Comparison of ENCODE assay signal across 23 mouse cellular contexts in genomic region chr12:31707531-31707930, GRCm38 (mm10). TPM values are rescaled to one million over a fixed set of nuclear protein-coding genes. Genes with fewer than 3 reads are reported as not detected.
DNase-seq lines count a peak whose midpoint lies in the region; ATAC-seq and TF ChIP-seq lines count a peak whose summit lies in the region.
"Had no signal": no experiment of that assay in that cellular context is flagged by ENCODE, and none has a peak within 500 bp of the region (broad histone marks: within the 10 kb centered on the region; RNA-seq: fewer than 3 reads in every experiment).

No protein-coding gene starts in this region.

- no peaks in the 10 kb centered on the region for H3K79me2 ChIP-seq in heart, adult 2 months (replicated peaks; ENCODE audit: control insufficient read depth, insufficient read depth, low read length)

- no peak for TF ChIP-seq EP300 in heart, adult 2 months (IDR thresholded peaks at IDR 0.05; ENCODE audit: insufficient read depth, low read depth, low read length)

- intact Hi-C loops in heart, adult 2 months (cut with DNase I) = no loop called here
- intact Hi-C loops in heart, postnatal 25 days (cut with DNase I) = no loop called here

- TF ChIP-seq CTCF in heart, adult 2 months (IDR thresholded peaks at IDR 0.05) = no peak

- peaks cover 9% of the 10 kb centered on the region for H3K36me3 ChIP-seq in heart, adult 2 months (ENCODE audit: control insufficient read depth, insufficient read depth, low read length)
- peaks cover 13% of the 10 kb centered on the region for H3K36me3 ChIP-seq in heart, embryonic 14.5 days (ENCODE audit: control insufficient read depth, insufficient read depth, low read length)
- no peaks in the 10 kb centered on the region for H3K36me3 ChIP-seq in intestine, embryonic 14.5 days (ENCODE audit: control insufficient read depth, insufficient read depth, low read length)
- H3K36me3 ChIP-seq in intestine, embryonic 16.5 days (ENCODE audit: control insufficient read depth, insufficient read depth, low read length) = no peaks in the 10 kb centered on the region
- H3K36me3 ChIP-seq: forebrain, embryonic 12.5 days; hindbrain, embryonic 10.5 days had no signal

- no peak overlapping the region for H3K9ac ChIP-seq in heart, adult 2 months (ENCODE audit: low read depth, low read length)
- peak overlapping the region; percentile 6; the same call in 1 of the 2 replicates for H3K9ac ChIP-seq in heart, embryonic 14.5 days (ENCODE audit: low read length)
- no peak overlapping the region for H3K9ac ChIP-seq in intestine, embryonic 14.5 days (ENCODE audit: low read length)
- no peak overlapping the region for H3K9ac ChIP-seq in intestine, embryonic 16.5 days (ENCODE audit: low read depth, low read length)
- H3K9ac ChIP-seq: forebrain, embryonic 12.5 days; hindbrain, embryonic 14.5 days had no signal

- H3K27ac ChIP-seq in heart, adult 2 months = peak overlapping the region; percentile 49
- peak overlapping the region in 1 of 2 experiments; percentile 51; a peak in 3 of 4 replicates for H3K27ac ChIP-seq in heart, embryonic 14.5 days (replicated peaks in 1 of 2; ENCODE audit: control insufficient read depth in 1 of 2, insufficient read depth in 1 of 2, low read depth in 2 of 2, low read length in 2 of 2)
- 0 out of 2 replicates have a peak overlapping the region, but pooled peaks have one; percentile 6 for H3K27ac ChIP-seq in intestine, embryonic 14.5 days (ENCODE audit: low read depth)
- no peak overlapping the region for H3K27ac ChIP-seq in intestine, embryonic 16.5 days (ENCODE audit: low read length)
- H3K27ac ChIP-seq: forebrain, embryonic 12.5 days; gastrocnemius, adult 2 months; hindbrain, embryonic 10.5 days; hindbrain, embryonic 14.5 days had no signal

- H3K4me2 ChIP-seq in heart, embryonic 14.5 days (ENCODE audit: low read length) = peak overlapping the region; percentile 45; the same call in 1 of the 2 replicates
- H3K4me2 ChIP-seq in intestine, embryonic 14.5 days (ENCODE audit: low read length) = no peak overlapping the region
- H3K4me2 ChIP-seq in intestine, embryonic 16.5 days (ENCODE audit: low read depth, low read length) = no peak overlapping the region
- H3K4me2 ChIP-seq: forebrain, embryonic 12.5 days; hindbrain, embryonic 14.5 days had no signal

- no peak overlapping the region for H3K4me3 ChIP-seq in heart, adult 2 months
- H3K4me3 ChIP-seq in heart, embryonic 14.5 days (ENCODE audit: control insufficient read depth in 1 of 2, insufficient read depth in 1 of 2, low read depth in 1 of 2, low read length in 2 of 2) = no peak overlapping the region
- H3K4me3 ChIP-seq in intestine, embryonic 14.5 days (ENCODE audit: low read depth, low read length) = no peak overlapping the region
- H3K4me3 ChIP-seq in intestine, embryonic 16.5 days (ENCODE audit: low read length) = no peak overlapping the region
- H3K4me3 ChIP-seq: forebrain, embryonic 12.5 days; gastrocnemius, adult 2 months; hindbrain, embryonic 10.5 days had no signal

- H3K9me3 ChIP-seq in heart, embryonic 14.5 days (ENCODE audit: control insufficient read depth, low read length) = no peaks in the 10 kb centered on the region
- no peaks in the 10 kb centered on the region for H3K9me3 ChIP-seq in intestine, embryonic 14.5 days (ENCODE audit: control insufficient read depth, low read length)
- no peaks in the 10 kb centered on the region for H3K9me3 ChIP-seq in intestine, embryonic 16.5 days (ENCODE audit: control insufficient read depth, low read length)
- H3K9me3 ChIP-seq: forebrain, embryonic 12.5 days; hindbrain, embryonic 10.5 days had no signal

- DNase-seq in heart, adult 2 months = no peak
- no peak for DNase-seq in heart, postnatal 4 days
- DNase-seq in heart, postnatal 25 days (ENCODE audit: low spot score) = no peak
- DNase-seq in intestine, embryonic 14.5 days (ENCODE audit: low spot score) = no peak
- peak; percentile 11 for DNase-seq in 3T3-L1 (ENCODE audit: low read depth, low spot score)
- no peak for DNase-seq in frontal cortex, postnatal 36 days (ENCODE audit: low spot score in 2 of 2)
- DNase-seq: adrenal gland, postnatal 14 days; cerebellum, adult 11-12 months; cerebellum, adult 9-11 months; cerebellum, postnatal 36 days; gastrocnemius, adult 2 months; gastrocnemius, postnatal 25 days; kidney, adult 8-10 months had no signal

- H3K27me3 ChIP-seq in heart, adult 2 months (ENCODE audit: control insufficient read depth, insufficient read depth, low read length) = no peaks in the 10 kb centered on the region
- H3K27me3 ChIP-seq in heart, embryonic 14.5 days (ENCODE audit: control insufficient read depth, insufficient read depth, low read length) = no peaks in the 10 kb centered on the region
- no peaks in the 10 kb centered on the region for H3K27me3 ChIP-seq in intestine, embryonic 14.5 days (replicated peaks; ENCODE audit: control insufficient read depth, insufficient read depth, low read length)
- no peaks in the 10 kb centered on the region for H3K27me3 ChIP-seq in intestine, embryonic 16.5 days (replicated peaks; ENCODE audit: control insufficient read depth, insufficient read depth, low read length)
- H3K27me3 ChIP-seq: CH12.LX; forebrain, embryonic 12.5 days; Patski had no signal

- WGBS in heart, adult 2 months = 50% methylated on average over 1 of the region's 1 CpGs
- WGBS in heart, embryonic 14.5 days = 15% methylated on average over 1 of the region's 1 CpGs
- 24% methylated on average over 1 of the region's 1 CpGs for WGBS in intestine, embryonic 14.5 days
- 52% methylated on average over 1 of the region's 1 CpGs for WGBS in intestine, embryonic 16.5 days

- no peak for ATAC-seq in heart, embryonic 14.5 days (ENCODE audit: insufficient number of reproducible peaks, insufficient read depth, low FRiP score, low read depth)
- no peak for ATAC-seq in intestine, embryonic 14.5 days (replicated peaks; ENCODE audit: low FRiP score, low TSS enrichment, low read depth)
- no peak for ATAC-seq in intestine, embryonic 16.5 days
- ATAC-seq: activated CD4-positive, CD25-positive, alpha-beta regulatory T cell, adult 4 months; forebrain, embryonic 16.5 days; intestine, postnatal 0 days; Patski had no signal

- peaks cover 2% of the 10 kb centered on the region; the same call in 1 of the 2 replicates for H3K4me1 ChIP-seq in heart, adult 2 months (ENCODE audit: control insufficient read depth, insufficient read depth, low read length)
- H3K4me1 ChIP-seq in heart, embryonic 14.5 days (ENCODE audit: control insufficient read depth in 2 of 2, insufficient read depth in 2 of 2, low read length in 2 of 2) = peaks cover 0 to 2% of the 10 kb centered on the region in 2 experiments; a peak in 1 of 4 replicates
- H3K4me1 ChIP-seq in intestine, embryonic 14.5 days (replicated peaks; ENCODE audit: control insufficient read depth, insufficient read depth, low read length) = no peaks in the 10 kb centered on the region
- H3K4me1 ChIP-seq in intestine, embryonic 16.5 days (ENCODE audit: control insufficient read depth, insufficient read depth, low read length) = no peaks in the 10 kb centered on the region
- H3K4me1 ChIP-seq: hindbrain, embryonic 10.5 days had no signal

- no peak for TF ChIP-seq POLR2A in heart, adult 2 months (IDR thresholded peaks at IDR 0.05; ENCODE audit: insufficient read depth, low read depth, low read length)

RNA-seq across cellular contexts. Expression of gene Gpr22, which starts 6.2 kb away (rescaled TPM):
- 10 to 100 TPM; 19.0 to 29.6 TPM for total RNA-seq in heart, adult 2 months (2021)
- polyA plus RNA-seq in heart, adult 2 months (2012; rRNA removed) = 12.4 and 37.9 TPM in 2 replicates
- total RNA-seq in heart, postnatal 4 days (2021) = 10 to 100 TPM; 20.9 to 22.4 TPM
- 12.8 and 15.3 TPM in 2 replicates for polyA plus RNA-seq in heart, embryonic 14.5 days (2014; fragmentation: Nextera tagmentation; extraction: Ambion mirVana)
- total RNA-seq in heart, postnatal 25 days (2021) = 10 to 100 TPM; 19.5 to 20.5 TPM
- polyA plus RNA-seq in intestine, embryonic 14.5 days (2014; fragmentation: Nextera tagmentation; extraction: Ambion mirVana) = 7.5 and 8.0 TPM in 2 replicates
- polyA plus RNA-seq in intestine, embryonic 16.5 days (2015; fragmentation: Nextera tagmentation; extraction: Ambion mirVana) = 3.4 and 3.9 TPM in 2 replicates
- total RNA-seq: CH12.LX; gastrocnemius, adult 2 months; gastrocnemius, postnatal 25 days had no signal

RNA-seq across cellular contexts. Expression of gene Cog5, which starts 52.9 kb away (rescaled TPM):
- total RNA-seq in heart, adult 2 months (2021) = 10 to 100 TPM; 55.8 to 58.3 TPM
- 24.7 and 48.2 TPM in 2 replicates for polyA plus RNA-seq in heart, adult 2 months (2012; rRNA removed)
- 10 to 100 TPM; 56.9 to 60.5 TPM for total RNA-seq in heart, postnatal 4 days (2021)
- 38.0 and 39.2 TPM in 2 replicates for polyA plus RNA-seq in heart, embryonic 14.5 days (2014; fragmentation: Nextera tagmentation; extraction: Ambion mirVana)
- total RNA-seq in heart, postnatal 25 days (2021) = 10 to 100 TPM; 49.6 to 53.9 TPM
- polyA plus RNA-seq in intestine, embryonic 14.5 days (2014; fragmentation: Nextera tagmentation; extraction: Ambion mirVana) = 34.9 and 41.0 TPM in 2 replicates
- polyA plus RNA-seq in intestine, embryonic 16.5 days (2015; fragmentation: Nextera tagmentation; extraction: Ambion mirVana) = 20.6 and 22.7 TPM in 2 replicates

RNA-seq across cellular contexts. Expression of gene Dus4l, which starts 52.9 kb away (rescaled TPM):
- 1 to 10 TPM; 7.9 to 8.8 TPM for total RNA-seq in heart, adult 2 months (2021)
- 3.3 and 5.9 TPM in 2 replicates for polyA plus RNA-seq in heart, adult 2 months (2012; rRNA removed)
- total RNA-seq in heart, postnatal 4 days (2021) = 1 to 10 TPM; 8.9 to 9.1 TPM
- 6.8 and 8.2 TPM in 2 replicates for polyA plus RNA-seq in heart, embryonic 14.5 days (2014; fragmentation: Nextera tagmentation; extraction: Ambion mirVana)
- total RNA-seq in heart, postnatal 25 days (2021) = 1 to 10 TPM; 7.4 to 8.5 TPM
- 12.4 and 14.0 TPM in 2 replicates for polyA plus RNA-seq in intestine, embryonic 14.5 days (2014; fragmentation: Nextera tagmentation; extraction: Ambion mirVana)
- 7.2 and 8.6 TPM in 2 replicates for polyA plus RNA-seq in intestine, embryonic 16.5 days (2015; fragmentation: Nextera tagmentation; extraction: Ambion mirVana)
